ENCODE assay signal across 21 mouse cellular contexts in genomic region chr17:63925581-63925980, GRCm38 (mm10).
DNase-seq lines count a peak whose midpoint lies in the region.
"Had no signal": no experiment of that assay in that cellular context is flagged by ENCODE, and none has a peak within 500 bp of the region (broad histone marks: within the 10 kb centered on the region; RNA-seq: fewer than 3 reads in every experiment).

No protein-coding gene starts in this region.

- WGBS in heart, embryonic 10.5 days = 51% methylated on average over 3 of the region's 3 CpGs

- no peak overlapping the region for H3K27ac ChIP-seq in heart, embryonic 10.5 days
- H3K27ac ChIP-seq: gastrocnemius, adult 2 months; heart, adult 2 months; hindbrain, embryonic 14.5 days; intestine, embryonic 15.5 days; kidney, embryonic 15.5 days; layer of hippocampus, adult 2 months; lung, embryonic 15.5 days; midbrain, embryonic 10.5 days; neural tube, embryonic 12.5 days had no signal

- H3K9me3 ChIP-seq in heart, embryonic 10.5 days = no peaks in the 10 kb centered on the region
- H3K9me3 ChIP-seq: intestine, embryonic 15.5 days; kidney, embryonic 15.5 days; lung, embryonic 15.5 days; midbrain, embryonic 10.5 days; neural tube, embryonic 12.5 days had no signal

- peak; percentile 52 for DNase-seq in heart, adult 8-10 months (ENCODE audit: low spot score)
- no peak for DNase-seq in heart, embryonic 10.5 days (ENCODE audit: low spot score)
- peak; percentile 15 for DNase-seq in retina, postnatal 1 day
- no peak for DNase-seq in retina, embryonic 14.5 days (ENCODE audit: low spot score)
- DNase-seq in heart, postnatal 10 days = peak; percentile 56 to 65
- no peak for DNase-seq in spleen, postnatal 36 days (ENCODE audit: low spot score in 2 of 2)
- no peak for DNase-seq in c-Kit-positive CD71-positive TER-119-positive erythroid progenitor cells, embryonic 14.5 days (ENCODE audit: low spot score)
- DNase-seq: adrenal gland, postnatal 10 days; B cell, adult 2 months; cerebellum, postnatal 10 days; gastrocnemius, adult 2 months; right cerebral cortex, postnatal 4 days; thymus, postnatal 36 days had no signal

- H3K27me3 ChIP-seq in heart, embryonic 10.5 days (ENCODE audit: insufficient read depth, poor library complexity, severe bottlenecking) = no peaks in the 10 kb centered on the region
- H3K27me3 ChIP-seq: intestine, embryonic 15.5 days; kidney, embryonic 15.5 days; lung, embryonic 15.5 days; neural tube, embryonic 12.5 days had no signal

- intact Hi-C loops in heart, postnatal 10 days (cut with DNase I) = no loop called here

- H3K4me3 ChIP-seq in heart, embryonic 10.5 days = no peak overlapping the region
- H3K4me3 ChIP-seq: gastrocnemius, adult 2 months; heart, adult 2 months; intestine, embryonic 15.5 days; kidney, embryonic 15.5 days; layer of hippocampus, adult 2 months; lung, embryonic 15.5 days; midbrain, embryonic 10.5 days; neural tube, embryonic 12.5 days had no signal

- no peaks in the 10 kb centered on the region for H3K36me3 ChIP-seq in heart, embryonic 10.5 days
- H3K36me3 ChIP-seq: intestine, embryonic 15.5 days; lung, embryonic 15.5 days; midbrain, embryonic 10.5 days; neural tube, embryonic 12.5 days had no signal

- H3K4me1 ChIP-seq in heart, embryonic 10.5 days = no peaks in the 10 kb centered on the region
- H3K4me1 ChIP-seq: intestine, embryonic 15.5 days; midbrain, embryonic 10.5 days; neural tube, embryonic 12.5 days had no signal

Comparison
In these comparisons a context has a peak if more than half of its experiments do, and no peak if none do; other contexts are left out.
1. DNase-seq: peak in heart, adult 8-10 months (single experiment), retina, postnatal 1 day (single experiment) and heart, postnatal 10 days (2 of 2); none in heart, embryonic 10.5 days (single experiment), retina, embryonic 14.5 days (single experiment), spleen, postnatal 36 days (0 of 2) and c-Kit-positive CD71-positive TER-119-positive erythroid progenitor cells, embryonic 14.5 days (single experiment).